Mouse (Mus musculus): ENCODE measurements around the gene Hist1h4i. TPM values are rescaled to one million over a fixed set of nuclear protein-coding genes. Genes with fewer than 3 reads are reported as not detected.

Hist1h4i gene
- polyA plus RNA-seq, 1 experiment: 31.8 TPM

DNA sequence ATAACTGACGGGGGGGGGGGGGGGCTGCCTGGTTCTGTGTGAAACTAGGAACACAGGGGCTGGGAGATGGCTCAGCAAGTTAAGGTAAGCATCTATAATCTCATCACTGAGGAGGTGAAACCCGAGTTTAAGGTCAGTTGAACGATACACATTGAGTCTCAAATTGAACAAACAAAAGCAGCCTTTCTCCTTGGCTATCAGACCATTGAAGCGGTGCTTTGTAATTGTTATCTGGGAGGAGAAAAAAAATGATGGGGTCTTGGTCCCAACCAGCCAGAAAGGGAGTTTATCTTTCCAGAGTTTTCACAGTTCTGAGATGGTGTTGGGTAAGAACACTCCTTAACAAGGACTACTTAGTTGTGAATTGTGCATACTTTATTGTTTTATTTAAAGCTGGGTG is 43.3 kb downstream of the Hist1h4i start:
- H3K79me2 ChIP-seq (ENCODE audit: control insufficient read depth, insufficient read depth): no peaks in the 10 kb centered on the region
- H3K4me3 ChIP-seq (ENCODE audit: insufficient read depth, poor library complexity, severe bottlenecking): no peak overlapping the region
- no peaks in the 10 kb centered on the region for H3K36me3 ChIP-seq (ENCODE audit: control insufficient read depth, insufficient read depth)
- no peak overlapping the region for H3ac ChIP-seq (ENCODE audit: control insufficient read depth, insufficient read length, low read depth)
- no peaks in the 10 kb centered on the region for H3K27me3 ChIP-seq (ENCODE audit: control insufficient read depth, insufficient read depth, insufficient read length)
- no peaks in the 10 kb centered on the region for H3K79me3 ChIP-seq (ENCODE audit: low read depth)
- TF ChIP-seq MAX (IDR thresholded peaks at IDR 0.05): no peak
- no peak for TF ChIP-seq CEBPB (IDR thresholded peaks at IDR 0.05; ENCODE audit: low read depth)
- no peak for TF ChIP-seq MYOG (IDR thresholded peaks at IDR 0.05; ENCODE audit: control insufficient read depth, extremely low read depth, insufficient read length)
- no peak for TF ChIP-seq MYOD1 (IDR thresholded peaks at IDR 0.05; ENCODE audit: control insufficient read depth, insufficient read length, low read depth)
- no peak for TF ChIP-seq USF1 (IDR thresholded peaks at IDR 0.05; ENCODE audit: low read depth)
- TF ChIP-seq FOSL1 (IDR thresholded peaks at IDR 0.05; ENCODE audit: insufficient read depth, low read length, poor library complexity, severe bottlenecking): no peak
- TF ChIP-seq CTCF (IDR thresholded peaks at IDR 0.05; ENCODE audit: control insufficient read depth, insufficient read depth, insufficient read length): no peak

- no peaks in the 10 kb centered on the region for H3K27me3 ChIP-seq (ENCODE audit: control insufficient read depth, insufficient read depth, insufficient read length)
- no peak overlapping the region for H3ac ChIP-seq (ENCODE audit: control insufficient read depth, insufficient read length, low read depth)
- H3K79me2 ChIP-seq (ENCODE audit: control insufficient read depth, insufficient read depth): no peaks in the 10 kb centered on the region
- no peaks in the 10 kb centered on the region for H3K36me3 ChIP-seq (ENCODE audit: control insufficient read depth, insufficient read depth)
- peak overlapping the region; percentile 28 for H3K4me3 ChIP-seq (ENCODE audit: insufficient read depth, poor library complexity, severe bottlenecking)
- TF ChIP-seq CEBPB (IDR thresholded peaks at IDR 0.05; ENCODE audit: low read depth): no peak
- no peak for TF ChIP-seq MYOD1 (IDR thresholded peaks at IDR 0.05; ENCODE audit: control insufficient read depth, insufficient read length, low read depth)
- TF ChIP-seq MYOG (IDR thresholded peaks at IDR 0.05; ENCODE audit: control insufficient read depth, extremely low read depth, insufficient read length): no peak
- TF ChIP-seq USF1 (IDR thresholded peaks at IDR 0.05; ENCODE audit: low read depth): no peak
- no peak for TF ChIP-seq FOSL1 (IDR thresholded peaks at IDR 0.05; ENCODE audit: insufficient read depth, low read length, poor library complexity, severe bottlenecking)
- TF ChIP-seq CTCF (IDR thresholded peaks at IDR 0.05; ENCODE audit: control insufficient read depth, insufficient read depth, insufficient read length): no peak
- no peak for TF ChIP-seq MAX (IDR thresholded peaks at IDR 0.05)
- H3K79me3 ChIP-seq (ENCODE audit: low read depth): no peaks in the 10 kb centered on the region
These were observed 43.9 kb downstream of the Hist1h4i start for GRCm38 (mm10) chr13:21997201-21997820.

GRCm38 (mm10) chr13:21996840-21997185 is 44.3 kb downstream of the Hist1h4i start:
- H3ac ChIP-seq (ENCODE audit: control insufficient read depth, insufficient read length, low read depth): no peak overlapping the region
- no peaks in the 10 kb centered on the region for H3K36me3 ChIP-seq (ENCODE audit: control insufficient read depth, insufficient read depth)
- H3K4me3 ChIP-seq (ENCODE audit: insufficient read depth, poor library complexity, severe bottlenecking): peak overlapping the region; percentile 28
- TF ChIP-seq CTCF (IDR thresholded peaks at IDR 0.05; ENCODE audit: control insufficient read depth, insufficient read depth, insufficient read length): no peak
- no peak for TF ChIP-seq MYOD1 (IDR thresholded peaks at IDR 0.05; ENCODE audit: control insufficient read depth, insufficient read length, low read depth)
- TF ChIP-seq MAX (IDR thresholded peaks at IDR 0.05): no peak
- TF ChIP-seq FOSL1 (IDR thresholded peaks at IDR 0.05; ENCODE audit: insufficient read depth, low read length, poor library complexity, severe bottlenecking): no peak
- no peak for TF ChIP-seq MYOG (IDR thresholded peaks at IDR 0.05; ENCODE audit: control insufficient read depth, extremely low read depth, insufficient read length)
- no peak for TF ChIP-seq USF1 (IDR thresholded peaks at IDR 0.05; ENCODE audit: low read depth)
- TF ChIP-seq CEBPB (IDR thresholded peaks at IDR 0.05; ENCODE audit: low read depth): no peak
- H3K27me3 ChIP-seq (ENCODE audit: control insufficient read depth, insufficient read depth, insufficient read length): no peaks in the 10 kb centered on the region
- H3K79me3 ChIP-seq (ENCODE audit: low read depth): no peaks in the 10 kb centered on the region
- H3K79me2 ChIP-seq (ENCODE audit: control insufficient read depth, insufficient read depth): no peaks in the 10 kb centered on the region

GRCm38 (mm10) chr13:21996101-21996839 is 44.9 kb downstream of the Hist1h4i start:
- no peaks in the 10 kb centered on the region for H3K27me3 ChIP-seq (ENCODE audit: control insufficient read depth, insufficient read depth, insufficient read length)
- no peak overlapping the region for H3ac ChIP-seq (ENCODE audit: control insufficient read depth, insufficient read length, low read depth)
- H3K4me3 ChIP-seq (ENCODE audit: insufficient read depth, poor library complexity, severe bottlenecking): peak overlapping the region; percentile 28
- no peak for TF ChIP-seq MAX (IDR thresholded peaks at IDR 0.05)
- no peak for TF ChIP-seq MYOG (IDR thresholded peaks at IDR 0.05; ENCODE audit: control insufficient read depth, extremely low read depth, insufficient read length)
- TF ChIP-seq FOSL1 (IDR thresholded peaks at IDR 0.05; ENCODE audit: insufficient read depth, low read length, poor library complexity, severe bottlenecking): no peak
- no peak for TF ChIP-seq USF1 (IDR thresholded peaks at IDR 0.05; ENCODE audit: low read depth)
- TF ChIP-seq CEBPB (IDR thresholded peaks at IDR 0.05; ENCODE audit: low read depth): no peak
- TF ChIP-seq CTCF (IDR thresholded peaks at IDR 0.05; ENCODE audit: control insufficient read depth, insufficient read depth, insufficient read length): no peak
- no peak for TF ChIP-seq MYOD1 (IDR thresholded peaks at IDR 0.05; ENCODE audit: control insufficient read depth, insufficient read length, low read depth)
- no peaks in the 10 kb centered on the region for H3K36me3 ChIP-seq (ENCODE audit: control insufficient read depth, insufficient read depth)
- no peaks in the 10 kb centered on the region for H3K79me2 ChIP-seq (ENCODE audit: control insufficient read depth, insufficient read depth)
- no peaks in the 10 kb centered on the region for H3K79me3 ChIP-seq (ENCODE audit: low read depth)

GRCm38 (mm10) chr13:21995331-21995914 is 45.7 kb downstream of the Hist1h4i start:
- TF ChIP-seq MYOG (IDR thresholded peaks at IDR 0.05; ENCODE audit: control insufficient read depth, extremely low read depth, insufficient read length): no peak
- no peak for TF ChIP-seq MYOD1 (IDR thresholded peaks at IDR 0.05; ENCODE audit: control insufficient read depth, insufficient read length, low read depth)
- TF ChIP-seq CEBPB (IDR thresholded peaks at IDR 0.05; ENCODE audit: low read depth): no peak
- TF ChIP-seq MAX (IDR thresholded peaks at IDR 0.05): peak; percentile 38
- Histone ChIP-seq H3K27me3 (ENCODE audit: control insufficient read depth, insufficient read depth, insufficient read length) (no peaks in the 10 kb centered on the region), H3K36me3 (ENCODE audit: control insufficient read depth, insufficient read depth) (no peaks in the 10 kb centered on the region)

More at GRCm38 (mm10) chr13:21995331-21995914, 45.7 kb downstream of the Hist1h4i start:
- peak overlapping the region; percentile 48 for H3K4me3 ChIP-seq (ENCODE audit: insufficient read depth, poor library complexity, severe bottlenecking)
- no peaks in the 10 kb centered on the region for H3K79me2 ChIP-seq (ENCODE audit: control insufficient read depth, insufficient read depth)
- peak overlapping the region; percentile 57 for H3ac ChIP-seq (ENCODE audit: control insufficient read depth, insufficient read length, low read depth)
- no peaks in the 10 kb centered on the region for H3K79me3 ChIP-seq (ENCODE audit: low read depth)

Data from C2C12 (cell line).